Mouse (Mus musculus): ENCODE results near the gene Impg2. TPM values are rescaled to one million over a fixed set of nuclear protein-coding genes. Genes with fewer than 3 reads are reported as not detected.
A peak's percentile ranks its signal among the peaks of the same experiment; 100 is the strongest.

Impg2 gene
- total RNA-seq, 2 experiments from 2014 or later = 0.10 TPM; not detected in 1

DNA sequence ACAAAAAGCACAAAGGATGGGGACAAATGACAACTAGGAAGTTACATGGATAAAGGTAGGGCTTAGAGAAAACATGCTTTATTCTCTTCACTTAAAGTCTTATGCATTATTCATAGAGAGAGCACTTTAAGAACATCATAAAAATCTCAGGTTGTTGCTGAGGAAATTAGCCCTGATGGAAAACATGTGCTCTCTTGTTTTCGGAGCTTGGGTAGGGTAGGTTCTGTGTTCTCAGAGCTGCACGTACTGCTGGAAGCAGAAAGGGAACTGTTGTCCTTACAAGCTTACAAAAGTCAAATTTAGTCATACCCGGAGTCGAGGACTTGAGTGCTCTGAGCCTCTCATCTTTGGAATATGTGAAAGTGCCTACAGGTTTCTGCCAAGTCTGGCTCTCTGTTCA lies 98.9 kb downstream of the Impg2 start:
- DNase-seq = no peak

DNA sequence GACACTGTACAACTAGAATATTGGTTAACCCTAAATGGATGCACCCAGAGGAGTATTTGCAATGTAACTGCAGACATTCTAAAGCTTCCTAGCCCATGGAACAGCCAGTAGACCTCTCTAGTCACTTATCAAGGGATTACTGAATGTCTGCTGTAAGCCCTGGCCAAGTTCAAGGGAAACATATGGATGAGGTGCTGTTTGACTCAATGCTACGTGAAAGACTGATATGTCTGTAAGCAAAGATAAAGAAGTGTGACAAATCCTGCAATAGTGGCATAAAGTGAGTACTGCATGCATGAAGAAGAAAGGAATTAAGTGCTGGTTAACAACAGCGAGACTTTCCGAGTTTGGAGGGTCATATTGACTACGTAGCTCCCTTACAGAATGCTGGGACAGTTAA lies 100.1 kb downstream of the Impg2 start:
- no peak for DNase-seq

DNA sequence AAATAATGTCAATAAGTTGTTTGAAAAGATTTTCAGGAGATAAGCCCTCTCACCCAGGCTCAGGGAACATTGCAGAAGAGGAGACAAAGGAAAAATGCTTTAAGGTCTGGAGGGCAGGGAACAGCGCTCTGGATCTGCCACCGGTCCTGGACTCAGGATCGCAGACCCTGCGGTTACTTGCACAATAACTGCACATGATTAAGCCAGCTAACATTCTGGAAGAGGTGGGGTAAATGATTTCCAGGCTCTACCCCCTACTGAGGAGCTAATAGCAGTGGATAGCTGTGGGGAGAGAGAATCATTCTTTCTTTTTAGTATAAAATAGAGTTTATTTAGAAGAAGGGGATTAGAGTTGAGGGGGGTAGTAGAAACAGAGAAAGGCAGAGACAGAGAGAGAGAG lies 103.5 kb downstream of the Impg2 start:
- no peak for DNase-seq

DNA sequence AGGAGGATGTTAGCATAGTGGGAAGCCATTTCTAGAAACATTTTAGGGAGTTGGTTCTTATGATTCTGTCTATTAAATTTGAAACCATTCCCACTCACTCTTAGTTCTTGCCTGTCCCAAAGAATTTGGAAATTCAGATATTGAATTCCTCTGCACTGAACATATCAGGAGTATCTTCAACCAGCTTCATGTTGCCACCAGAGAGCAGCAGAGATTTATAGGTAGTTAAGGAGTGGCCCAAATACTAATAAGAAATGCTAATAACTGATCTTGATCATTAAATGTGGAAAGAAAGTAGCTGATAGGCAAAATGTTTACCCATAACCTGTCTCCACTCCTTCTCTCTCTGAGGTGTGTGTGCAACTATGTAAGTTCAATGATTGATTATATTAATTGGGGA lies 107.2 kb downstream of the Impg2 start:
- peak; percentile 5 to 44 for DNase-seq

Other genes with a start within 250 kb of the Impg2 start
- 100 to 1,000 TPM; 538 to 568 TPM for gene Rpl24, start 238.0 kb upstream of the Impg2 start, total RNA-seq (2021)
- 10 to 100 TPM; 12.3 to 12.5 TPM for gene Zbtb11, start 230.4 kb upstream of the Impg2 start, total RNA-seq (2021)
- 10 to 100 TPM; 46.4 to 55.3 TPM for gene Pcnp, start 174.6 kb upstream of the Impg2 start, total RNA-seq (2021)
- 10 to 100 TPM; 13.1 to 13.2 TPM for gene Trmt10c, start 166.5 kb upstream of the Impg2 start, total RNA-seq (2021)
- gene Senp7, start 156.0 kb upstream of the Impg2 start, total RNA-seq (2021) = 10 to 100 TPM; 14.2 to 16.0 TPM

Measured in heart, adult 18-20 months (tissue).